Mouse (Mus musculus): ENCODE data around the gene Gm10181. TPM values are rescaled to one million over a fixed set of nuclear protein-coding genes. Genes with fewer than 3 reads are reported as not detected.

The Gm10181 gene
- not detected for total RNA-seq (2023)

DNA sequence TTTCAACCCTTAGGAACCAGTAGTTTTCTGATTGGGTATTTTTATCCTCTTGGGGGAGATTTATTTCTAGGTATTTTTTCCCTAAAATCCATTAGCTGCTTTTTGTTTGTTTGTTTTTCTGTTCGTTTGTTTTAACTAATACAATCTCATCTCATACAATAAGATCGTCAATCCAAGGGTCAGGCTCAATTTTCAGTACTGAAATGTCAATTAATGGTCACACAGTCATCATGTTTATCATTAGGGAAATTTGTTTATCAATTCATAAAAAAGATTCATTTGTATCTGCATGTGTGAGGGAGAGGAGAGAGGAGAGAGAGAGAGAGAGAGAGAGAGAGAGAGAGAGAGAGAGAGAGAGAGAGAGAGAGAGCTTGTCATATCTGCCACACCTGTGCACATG is at the start of gene Gm10181:
Gm10181 (plus strand) TSS at position 301 of the 400 bp plus-strand sequence.

Other genes with a start within 250 kb of the Gm10181 start
- 10 to 100 TPM; 69.5 to 70.7 TPM for gene Herpud2, start 62.4 kb downstream of the Gm10181 start, total RNA-seq (2023)
- 100 to 1,000 TPM; 103 to 115 TPM for gene Sept7, start 163.0 kb downstream of the Gm10181 start, total RNA-seq (2023)